Mouse (Mus musculus) T-helper 17 cell (primary cell): ENCODE measurements around the gene Icos.

Experiments
- in situ Hi-C, 2 experiments: fragments of 300-600 bp; cut with MboI, MseI; formaldehyde crosslinking; loops; 1 replicate in 1 of 2; 2 replicates in 1 of 2; pipeline ENCODE4 v1.15.1; 2025; ENCODE audit warnings: high pct_unique_total_duplicates in 2 of 2

Gene Icos

GRCm38 (mm10) chr1:60959246-60959645, 18.5 kb upstream of the Icos start:
- in situ Hi-C loops: loop anchor here in 1 of 2 experiments (5.0 kb wide), 1 partner anchor 97 kb away; no protein-coding TSS in a partner anchor

GRCm38 (mm10) chr1:60960451-60960850, 17.3 kb upstream of the Icos start:
- in situ Hi-C loops: loop anchor here in 1 of 2 experiments (10.0 kb wide), 2 partner anchors 426 to 516 kb away; no protein-coding TSS in a partner anchor

- in situ Hi-C loops: loop anchor here in 1 of 2 experiments (10.0 kb wide), 2 partner anchors 426 to 516 kb away; no protein-coding TSS in a partner anchor
These were observed 16.6 kb upstream of the Icos start for GRCm38 (mm10) chr1:60961080-60961479.

GRCm38 (mm10) chr1:60962095-60962494, 15.6 kb upstream of the Icos start:
- in situ Hi-C loops: loop anchor here in 1 of 2 experiments (10.0 kb wide), 2 partner anchors 427 to 517 kb away; no protein-coding TSS in a partner anchor

GRCm38 (mm10) chr1:60967521-60967920, 10.2 kb upstream of the Icos start:
- in situ Hi-C loops: loop anchor here in 1 of 2 experiments (10.0 kb wide), 2 partner anchors 433 to 523 kb away; no protein-coding TSS in a partner anchor

GRCm38 (mm10) chr1:60970846-60971245, 6.9 kb upstream of the Icos start:
- in situ Hi-C loops: no loop called here

GRCm38 (mm10) chr1:60974221-60974620, 3.5 kb upstream of the Icos start:
- in situ Hi-C loops: no loop called here

- in situ Hi-C loops: loop anchor here in 1 of 2 experiments (5.0 kb wide), 1 partner anchor 72 kb away; no protein-coding TSS in a partner anchor
These were observed 2.0 kb upstream of the Icos start for GRCm38 (mm10) chr1:60975646-60976294.

- in situ Hi-C loops: loop anchor here in 1 of 2 experiments (5.0 kb wide), 1 partner anchor 68 kb away; no protein-coding TSS in a partner anchor
These were observed 1.6 kb downstream of the Icos start for GRCm38 (mm10) chr1:60979126-60979842.

- in situ Hi-C loops: loop anchor here (5.0 kb wide), 2 partner anchors 57 to 67 kb away; no protein-coding TSS in a partner anchor
These were observed 2.1 kb downstream of the Icos start for GRCm38 (mm10) chr1:60979843-60980235.

- in situ Hi-C loops: no loop called here
These were observed 7.3 kb downstream of the Icos start for GRCm38 (mm10) chr1:60985075-60985474.

GRCm38 (mm10) chr1:60986141-60986540, 8.4 kb downstream of the Icos start:
- in situ Hi-C loops: no loop called here

GRCm38 (mm10) chr1:60989086-60989485, 11.4 kb downstream of the Icos start:
- in situ Hi-C loops: no loop called here

GRCm38 (mm10) chr1:60990305-60990704, 12.6 kb downstream of the Icos start:
- in situ Hi-C loops: no loop called here

- in situ Hi-C loops: no loop called here
These were observed 20.4 kb downstream of the Icos start for GRCm38 (mm10) chr1:60998008-60998557.

GRCm38 (mm10) chr1:60998689-60999088, 21.0 kb downstream of the Icos start:
- in situ Hi-C loops: no loop called here

GRCm38 (mm10) chr1:61001786-61002354, 24.1 kb downstream of the Icos start:
- in situ Hi-C loops: loop anchor here in 1 of 2 experiments (25.0 kb wide), 1 partner anchor 1435 kb away; no protein-coding TSS in a partner anchor

GRCm38 (mm10) chr1:61006229-61006628, 28.5 kb downstream of the Icos start:
- in situ Hi-C loops: loop anchor here in 1 of 2 experiments (25.0 kb wide), 1 partner anchor 1431 kb away; no protein-coding TSS in a partner anchor

- in situ Hi-C loops: loop anchor here in 1 of 2 experiments (25.0 kb wide), 1 partner anchor 1430 kb away; no protein-coding TSS in a partner anchor
These were observed 29.8 kb downstream of the Icos start for GRCm38 (mm10) chr1:61007516-61007915.

- in situ Hi-C loops: loop anchor here in 1 of 2 experiments (5.0 to 25.0 kb wide), 2 partner anchors 36 to 1421 kb away; no protein-coding TSS in a partner anchor
These were observed 38.9 kb downstream of the Icos start for GRCm38 (mm10) chr1:61016578-61017118.

GRCm38 (mm10) chr1:61026712-61027111, 49.0 kb downstream of the Icos start:
- in situ Hi-C loops: loop anchor here in 1 of 2 experiments (25.0 kb wide), 1 partner anchor 1536 kb away; no protein-coding TSS in a partner anchor
